Mouse (Mus musculus) embryonic facial prominence, embryonic 11.5 days (tissue): ENCODE measurements around the gene 2610318N02Rik. TPM values are rescaled to one million over a fixed set of nuclear protein-coding genes. Genes with fewer than 3 reads are reported as not detected.

ENCODE experiments used
- ATAC-seq: fragments of 200-750 bp; cut with Nextera tagmentation; replicated peaks from 2 replicates; pipeline ENCODE4 v1.8.0; 2017; ENCODE audit warnings: low read depth; ENCODE audit not compliant: insufficient number of reproducible peaks, low FRiP score, low TSS enrichment
- DNase-seq: peaks from one replicate; pipeline ENCODE4 v3.0.0-alpha.2; 2015; ENCODE audit warnings: low spot score
- H3K27ac ChIP-seq: fragments of 300-500 bp; sonication (generic); replicated peaks from 2 replicates; pipeline ENCODE4 v1.5.1; 2014; ENCODE audit warnings: mild to moderate bottlenecking, low read depth, low read length, control low read depth
- H3K27me3 ChIP-seq: fragments of 300-500 bp; sonication (generic); 2 replicates; pipeline ENCODE4 v1.6.1; 2014; ENCODE audit warnings: mild to moderate bottlenecking, low read length, moderate library complexity, mixed read lengths; ENCODE audit not compliant: control insufficient read depth, insufficient read depth
- H3K36me3 ChIP-seq: fragments of 300-500 bp; sonication (generic); replicated peaks from 2 replicates; pipeline ENCODE4 v1.6.1; 2014; ENCODE audit warnings: low read depth, mild to moderate bottlenecking, low read length, moderate library complexity, mixed read lengths; ENCODE audit not compliant: control insufficient read depth, insufficient read depth
- H3K4me1 ChIP-seq: fragments of 300-500 bp; sonication (generic); 2 replicates; pipeline ENCODE4 v1.6.1; 2014; ENCODE audit warnings: low read length, mixed read lengths; ENCODE audit not compliant: control insufficient read depth, insufficient read depth
- H3K4me2 ChIP-seq: fragments of 300-500 bp; sonication (generic); 2 replicates; pipeline ENCODE4 v1.6.1; 2014; ENCODE audit warnings: low read depth, mild to moderate bottlenecking, control low read depth, low read length, moderate library complexity
- H3K4me3 ChIP-seq: fragments of 300-500 bp; sonication (generic); 2 replicates; pipeline ENCODE4 v1.5.1; 2014; ENCODE audit warnings: low read depth, low read length, control low read depth
- H3K9ac ChIP-seq: fragments of 300-500 bp; sonication (generic); replicated peaks from 2 replicates; pipeline ENCODE4 v1.6.1; 2014; ENCODE audit warnings: mild to moderate bottlenecking, control low read depth, low read length
- H3K9me3 ChIP-seq: fragments of 300-500 bp; sonication (generic); replicated peaks from 2 replicates; pipeline ENCODE4 v1.6.1; 2016; ENCODE audit warnings: mild to moderate bottlenecking, low read length, inconsistent platforms, mixed read lengths; ENCODE audit not compliant: control insufficient read depth
- WGBS: fragments of 180-500 bp; shearing (Covaris S2); extraction: QIAGEN DNeasy Blood & Tissue Kit; methylation state at CpG from one replicate; pipeline ENCODE4 v1.1.7; 2014; 5-methylcytosine and 5-hydroxymethylcytosine counted together
- polyA plus RNA-seq: library from polyadenylated mRNA; unstranded; fragments of >200 nt; fragmentation: Nextera tagmentation; extraction: Ambion mirVana; gene quantifications from 2 replicates; pipeline ENCODE4 v1.2.1, GENCODE M21; 2014

The 2610318N02Rik gene
- polyA plus RNA-seq, 1 experiment from 2014 or later = 107 TPM

GRCm38 (mm10) chr16:17147391-17147929, 22.5 kb upstream of the 2610318N02Rik start:
- H3K27ac ChIP-seq = no peak overlapping the region
- H3K9me3 ChIP-seq = no peaks in the 10 kb centered on the region
- DNase-seq (peak; percentile 38), ATAC-seq (no peak)
- H3K36me3 ChIP-seq = no peaks in the 10 kb centered on the region
- H3K4me3 ChIP-seq = peak overlapping the region; percentile 55
- peak overlapping the region; percentile 53 for H3K9ac ChIP-seq
- peaks cover 8% of the 10 kb centered on the region for H3K4me1 ChIP-seq
- under 1% methylated on average over 41 of the region's 41 CpGs for WGBS
- peak overlapping the region; percentile 94 for H3K4me2 ChIP-seq
- peaks cover 3% of the 10 kb centered on the region; the same call in 1 of the 2 replicates for H3K27me3 ChIP-seq

- Histone ChIP-seq H3K36me3 (no peaks in the 10 kb centered on the region), H3K27ac (no peak within 1 kb of the TSS), H3K27me3 (peaks cover 3% of the 10 kb centered on the region; the same call in 1 of the 2 replicates), H3K4me3 (peak within 1 kb of the TSS; percentile 55), H3K9me3 (no peaks in the 10 kb centered on the region), H3K4me2 (peak within 1 kb of the TSS; percentile 94), H3K4me1 (peaks cover 8% of the 10 kb centered on the region), H3K9ac (peak within 1 kb of the TSS; percentile 53)
- WGBS = under 1% methylated on average over 33 of the region's 34 CpGs
- peak; percentile 94 for DNase-seq
- peak; percentile 67; the same call in 1 of the 2 replicates for ATAC-seq
These were observed 21.8 kb upstream of the 2610318N02Rik start, which contains the start of gene Ccdc116 for GRCm38 (mm10) chr16:17146772-17147235. TSS of gene Ccdc116 (minus strand) at chr16:17147229.

- WGBS = 17% methylated on average over 7 of the region's 7 CpGs
- DNase-seq (peak; percentile 53), ATAC-seq (no peak)
These were observed 19.4 kb upstream of the 2610318N02Rik start, which contains the start of gene Ydjc for GRCm38 (mm10) chr16:17144339-17144738. TSS of gene Ydjc (plus strand) at chr16:17144621.

GRCm38 (mm10) chr16:17137355-17137754, 12.4 kb upstream of the 2610318N02Rik start:
- DNase-seq (no peak), ATAC-seq (no peak)
- no peaks in the 10 kb centered on the region for H3K36me3 ChIP-seq
- H3K27ac ChIP-seq = no peak overlapping the region
- H3K4me1 ChIP-seq = no peaks in the 10 kb centered on the region
- H3K4me2 ChIP-seq = no peak overlapping the region
- no peak overlapping the region for H3K4me3 ChIP-seq
- no peaks in the 10 kb centered on the region for H3K9me3 ChIP-seq
- H3K9ac ChIP-seq = no peak overlapping the region
- H3K27me3 ChIP-seq = no peaks in the 10 kb centered on the region
- whole genome bisulfite sequencing = 77% methylated on average over 15 of the region's 15 CpGs

More at GRCm38 (mm10) chr16:17144339-17144738, 19.4 kb upstream of the 2610318N02Rik start, which contains the start of gene Ydjc:
- no peak within 1 kb of the TSS for H3K27ac ChIP-seq
- no peaks in the 10 kb centered on the region for H3K36me3 ChIP-seq
- H3K4me1 ChIP-seq = peaks cover 8% of the 10 kb centered on the region
- no peak within 1 kb of the TSS for H3K9ac ChIP-seq
- H3K4me3 ChIP-seq = no peak within 1 kb of the TSS
- no peak within 1 kb of the TSS for H3K4me2 ChIP-seq
- H3K9me3 ChIP-seq = no peaks in the 10 kb centered on the region
- H3K27me3 ChIP-seq = peaks cover 3% of the 10 kb centered on the region; the same call in 1 of the 2 replicates

- ATAC-seq (no peak), DNase-seq (peak; percentile 25)
- H3K27ac ChIP-seq = no peak overlapping the region; the same call in 1 of the 2 replicates
- H3K4me3 ChIP-seq = peak overlapping the region; percentile 72
- no peaks in the 10 kb centered on the region for H3K9me3 ChIP-seq
- peak overlapping the region; percentile 77 for H3K9ac ChIP-seq
- H3K4me1 ChIP-seq = peaks cover 3% of the 10 kb centered on the region; the same call in 1 of the 2 replicates
- peak overlapping the region; percentile 79 for H3K4me2 ChIP-seq
- H3K36me3 ChIP-seq = no peaks in the 10 kb centered on the region
- no peaks in the 10 kb centered on the region for H3K27me3 ChIP-seq
- WGBS = 46% methylated on average over 7 of the region's 7 CpGs
These were observed 7.9 kb upstream of the 2610318N02Rik start for GRCm38 (mm10) chr16:17132906-17133200.

GRCm38 (mm10) chr16:17132089-17132905, 7.3 kb upstream of the 2610318N02Rik start, which contains the start of gene Sdf2l1:
TSS of gene Sdf2l1 (minus strand) at chr16:17132383.
- H3K9ac ChIP-seq = peak within 1 kb of the TSS; percentile 77
- H3K4me2 ChIP-seq = peak within 1 kb of the TSS; percentile 79
- peak within 1 kb of the TSS; percentile 42; the same call in 1 of the 2 replicates for H3K27ac ChIP-seq
- ATAC-seq = peak; percentile 99
- peak; percentile 99 for DNase-seq
- no peaks in the 10 kb centered on the region for H3K27me3 ChIP-seq
- H3K9me3 ChIP-seq = no peaks in the 10 kb centered on the region
- no peaks in the 10 kb centered on the region for H3K36me3 ChIP-seq
- WGBS = under 1% methylated on average over 46 of the region's 47 CpGs
- H3K4me3 ChIP-seq = peak within 1 kb of the TSS; percentile 72
- peaks cover 3% of the 10 kb centered on the region; the same call in 1 of the 2 replicates for H3K4me1 ChIP-seq

- no peaks in the 10 kb centered on the region for H3K9me3 ChIP-seq
- H3K36me3 ChIP-seq = no peaks in the 10 kb centered on the region
- H3K4me3 ChIP-seq = peak overlapping the region; percentile 72
- peak overlapping the region; percentile 79 for H3K4me2 ChIP-seq
- peaks cover 3% of the 10 kb centered on the region; the same call in 1 of the 2 replicates for H3K4me1 ChIP-seq
- H3K27me3 ChIP-seq = no peaks in the 10 kb centered on the region
- peak overlapping the region; percentile 42; the same call in 1 of the 2 replicates for H3K27ac ChIP-seq
- ATAC-seq = peak; percentile 87
- peak overlapping the region; percentile 77 for H3K9ac ChIP-seq
- 4% methylated on average over 43 of the region's 43 CpGs for WGBS
- no peak for DNase-seq
These were observed 6.5 kb upstream of the 2610318N02Rik start for GRCm38 (mm10) chr16:17131191-17132088.
